Mouse (Mus musculus): Measurements from ENCODE around the gene Jph3.

GRCm38 (mm10) chr8:121820840-121821239 lies 91.4 kb downstream of the Jph3 start:
- TF ChIP-seq CTCF (IDR thresholded peaks at IDR 0.05 in 2 of 3, conservative IDR thresholded peaks at IDR 0.05 in 1 of 3; ENCODE audit: control insufficient read depth in 1 of 3, insufficient read depth in 1 of 3, low read depth in 2 of 3, low read length in 3 of 3, poor library complexity in 1 of 3, severe bottlenecking in 1 of 3) = no peak
- no peak for TF ChIP-seq TCF12 (IDR thresholded peaks at IDR 0.05; ENCODE audit: low read depth, low read length)
- no peak for TF ChIP-seq MAX (IDR thresholded peaks at IDR 0.05; ENCODE audit: low read length)
- TF ChIP-seq USF1 (IDR thresholded peaks at IDR 0.05; ENCODE audit: low read depth, low read length) = no peak
- TF ChIP-seq BHLHE40 (IDR thresholded peaks at IDR 0.05; ENCODE audit: borderline replicate concordance, low read depth, low read length) = no peak
- no peak for TF ChIP-seq EP300 (IDR thresholded peaks at IDR 0.05; ENCODE audit: low read depth in 1 of 2, low read length in 2 of 2)
- no peak for TF ChIP-seq UBTF (IDR thresholded peaks at IDR 0.05; ENCODE audit: borderline replicate concordance, insufficient read depth, low read depth, low read length)
- no peak for TF ChIP-seq ELF1 (IDR thresholded peaks at IDR 0.05; ENCODE audit: low read depth, low read length)
- TF ChIP-seq NELFE (IDR thresholded peaks at IDR 0.05; ENCODE audit: low read depth, low read length) = no peak
- no peak for TF ChIP-seq KAT2A (conservative IDR thresholded peaks at IDR 0.05; ENCODE audit: low read depth, low read length)
- TF ChIP-seq MYB (IDR thresholded peaks at IDR 0.05; ENCODE audit: low read depth, low read length) = no peak
- TF ChIP-seq POLR2A (IDR thresholded peaks at IDR 0.05; ENCODE audit: control insufficient read depth in 1 of 2, insufficient read depth in 1 of 2, low read depth in 1 of 2, low read length in 2 of 2, poor library complexity in 1 of 2) = no peak
- TF ChIP-seq TAL1 (IDR thresholded peaks at IDR 0.05; ENCODE audit: low read length) = no peak
